Mouse (Mus musculus) layer of hippocampus, adult 9-11 months (tissue): Measurements from ENCODE around the gene Palm2.
"Not testable (repeated sequence)": the region's sequence is repeated elsewhere in the genome, so short reads cannot be mapped to it uniquely, and the experiment has no call there.

Experiments
- DNase-seq: peaks from one replicate; pipeline ENCODE4 v3.0.0; 2022

Palm2 gene

DNA sequence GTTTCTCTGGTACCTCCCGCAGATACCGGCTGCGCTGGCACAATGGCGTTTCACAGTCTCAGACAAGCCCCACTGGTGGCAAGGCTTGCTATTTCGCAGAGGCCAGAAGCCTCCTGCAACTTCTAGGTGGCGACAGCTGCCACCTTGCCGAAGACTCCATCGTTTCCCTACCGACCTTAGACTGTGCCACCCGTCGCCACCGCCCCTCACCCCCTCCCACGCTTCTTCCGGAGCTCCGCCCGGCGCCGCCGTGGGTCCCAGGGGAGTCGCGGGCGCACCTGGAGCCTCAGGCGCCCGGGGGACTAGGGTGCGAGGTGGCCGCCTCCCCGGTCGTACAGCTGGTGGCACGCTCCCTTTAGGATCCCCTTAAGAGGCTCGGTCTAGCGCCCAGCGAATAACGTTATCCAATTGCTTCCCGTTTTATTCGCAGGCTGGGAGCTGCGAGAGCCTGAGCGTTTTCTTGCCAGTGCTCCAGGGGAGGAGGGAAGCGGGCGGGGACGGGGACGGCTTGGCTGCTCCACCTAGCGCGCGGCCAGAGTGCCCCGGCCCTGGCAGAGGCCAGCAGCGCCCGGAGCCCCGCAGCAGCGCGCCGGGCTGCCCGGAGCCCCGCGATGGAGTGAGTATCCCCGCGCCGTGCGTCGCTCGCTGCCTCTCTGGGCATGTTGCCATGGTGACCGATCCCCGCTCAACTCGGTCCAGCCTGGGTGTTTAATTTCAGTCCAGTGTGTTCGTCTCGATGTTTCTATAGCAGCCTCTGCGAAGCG, at the start of gene Palm2:
Gene Palm2, plus strand, starts transcription at position 307 of the 764 bp plus-strand sequence.
- DNase-seq = peak; percentile 76

DNA sequence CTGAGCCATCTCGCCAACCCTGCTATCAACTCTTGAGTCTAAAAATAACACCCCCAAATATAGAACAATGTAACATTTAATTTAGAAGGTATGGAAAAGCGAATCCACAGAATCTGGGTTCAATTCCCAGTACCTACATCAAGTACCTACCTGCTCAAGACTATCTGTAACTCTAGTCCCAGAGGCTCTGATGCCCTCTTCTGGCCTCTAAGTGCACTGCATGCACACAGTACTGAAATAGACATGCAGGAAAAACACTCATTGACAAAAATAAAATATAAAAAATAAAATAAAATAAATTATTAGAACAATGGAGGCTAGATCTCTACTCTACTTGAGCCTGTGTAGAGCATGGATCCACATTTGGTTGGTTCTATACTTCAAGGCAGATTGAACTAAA, 49.7 kb upstream of the Palm2 start:
- DNase-seq = no peak

DNA sequence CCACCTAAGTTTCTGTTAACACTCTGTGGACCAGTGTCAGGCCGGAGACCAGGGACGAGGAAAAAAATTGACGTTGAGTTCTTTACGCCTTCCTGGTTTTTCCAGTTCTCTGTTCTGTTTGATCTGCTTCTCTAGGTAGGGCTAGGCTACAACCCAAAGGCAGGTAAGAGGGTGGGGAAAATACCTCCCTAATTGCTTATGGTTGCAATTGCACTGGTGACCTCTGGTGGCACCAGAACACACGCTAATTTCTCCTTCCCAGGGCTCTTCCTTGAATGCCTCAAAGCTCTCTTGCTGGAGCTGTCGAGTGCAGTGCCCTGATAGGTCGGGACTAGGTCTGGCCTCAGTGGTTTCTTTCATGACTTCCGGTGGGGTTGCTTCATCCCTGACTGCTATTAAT, 42.9 kb upstream of the Palm2 start:
- DNase-seq = no peak

DNA sequence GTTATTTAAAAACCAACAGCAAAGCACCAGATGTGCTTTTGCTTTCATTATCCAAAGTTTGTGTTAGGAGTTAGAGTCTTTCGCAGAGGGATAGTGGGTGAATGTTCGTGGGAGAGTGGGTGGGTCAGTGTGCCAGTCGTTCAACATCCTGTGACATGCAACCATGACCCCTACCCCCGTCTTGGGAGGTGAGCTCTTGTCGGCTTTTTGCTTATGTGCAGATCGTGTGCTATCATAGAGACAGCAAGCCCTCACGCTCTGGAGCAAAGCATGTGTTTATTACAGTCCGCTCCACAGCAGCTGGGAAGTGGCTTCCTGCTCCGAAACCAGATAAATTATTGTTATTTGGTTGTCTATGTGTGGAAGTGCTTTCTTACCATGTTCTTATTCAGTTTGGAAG, 37.6 kb upstream of the Palm2 start:
- DNase-seq = no peak

DNA sequence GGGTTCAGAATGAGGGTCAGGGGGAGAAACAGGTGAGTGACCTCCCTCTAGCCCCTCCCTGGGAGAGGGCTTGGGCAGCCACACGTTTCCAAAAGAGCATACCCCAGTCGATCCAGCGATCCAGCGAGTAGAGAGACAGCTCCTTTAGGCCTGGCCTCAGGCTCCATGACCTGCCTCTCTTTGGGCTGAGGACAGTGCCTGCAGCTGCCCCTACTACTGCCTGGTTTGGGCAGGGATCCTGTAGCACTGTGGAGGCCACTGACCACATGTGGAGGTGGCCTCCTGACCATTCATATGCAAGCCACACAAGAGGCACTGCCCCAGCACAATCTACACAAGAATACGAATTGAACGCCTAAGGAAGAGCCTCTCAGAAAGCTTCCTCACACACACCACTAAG, 21.7 kb upstream of the Palm2 start:
- DNase-seq = not testable (repeated sequence)

DNA sequence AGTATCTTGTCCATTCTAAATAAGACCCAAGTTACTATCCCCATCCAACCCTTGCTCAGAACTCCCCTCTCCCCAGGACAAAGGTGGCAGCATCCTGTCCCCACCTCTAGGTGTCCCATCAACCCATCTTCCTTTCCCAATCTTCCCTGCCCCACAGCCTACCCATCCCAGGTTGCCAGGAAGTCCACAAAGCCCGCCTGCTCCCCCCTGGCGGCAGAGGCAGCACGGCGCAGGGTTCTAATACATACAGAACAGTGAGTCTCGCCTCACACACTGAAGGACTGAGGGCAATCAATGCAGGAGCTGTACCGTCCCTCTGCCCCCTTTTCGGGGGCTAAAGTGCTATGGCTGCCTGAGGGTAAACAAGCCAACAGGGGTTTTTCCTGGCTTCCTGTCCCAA, 21.0 kb upstream of the Palm2 start:
- DNase-seq = no peak

DNA sequence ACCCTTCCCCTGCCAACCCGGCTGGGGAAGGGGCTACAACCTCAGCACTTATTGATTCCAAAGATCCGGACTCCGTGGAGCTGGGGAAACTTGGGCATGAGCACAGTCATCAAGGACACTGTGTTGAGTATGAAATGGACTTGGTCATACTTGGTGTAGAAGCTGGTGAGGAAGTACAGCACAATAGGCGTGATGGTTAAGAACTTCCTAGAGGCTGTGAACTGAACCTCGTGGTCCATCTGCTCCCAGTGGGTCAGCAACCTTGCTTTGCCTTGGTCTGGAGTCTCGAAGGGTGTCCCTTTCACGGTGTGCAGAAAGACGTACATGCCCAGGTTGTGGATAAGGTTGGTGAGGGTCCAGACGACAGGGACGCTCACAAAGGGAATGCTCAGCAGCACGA, 20.4 kb upstream of the Palm2 start:
- not testable (repeated sequence) for DNase-seq

DNA sequence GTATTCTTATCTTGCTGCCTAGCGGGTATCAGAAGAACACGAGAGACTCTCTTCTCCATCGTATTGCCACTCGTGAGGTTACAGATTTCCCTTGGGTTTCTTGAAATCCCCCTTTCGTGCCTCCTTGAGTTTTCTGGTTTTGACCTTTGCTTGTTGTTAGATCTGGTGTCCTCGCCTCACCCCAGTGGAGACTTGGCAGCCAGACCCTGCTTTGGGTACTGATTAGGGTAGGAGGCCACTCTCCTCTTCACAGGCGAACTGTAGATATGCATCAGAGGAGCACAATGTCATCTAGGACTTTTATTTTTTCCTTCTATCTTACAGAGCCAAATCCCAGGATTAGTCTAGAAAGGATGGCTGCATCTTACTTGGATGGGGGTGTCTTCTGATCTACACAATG, 10.0 kb upstream of the Palm2 start:
- DNase-seq = no peak

DNA sequence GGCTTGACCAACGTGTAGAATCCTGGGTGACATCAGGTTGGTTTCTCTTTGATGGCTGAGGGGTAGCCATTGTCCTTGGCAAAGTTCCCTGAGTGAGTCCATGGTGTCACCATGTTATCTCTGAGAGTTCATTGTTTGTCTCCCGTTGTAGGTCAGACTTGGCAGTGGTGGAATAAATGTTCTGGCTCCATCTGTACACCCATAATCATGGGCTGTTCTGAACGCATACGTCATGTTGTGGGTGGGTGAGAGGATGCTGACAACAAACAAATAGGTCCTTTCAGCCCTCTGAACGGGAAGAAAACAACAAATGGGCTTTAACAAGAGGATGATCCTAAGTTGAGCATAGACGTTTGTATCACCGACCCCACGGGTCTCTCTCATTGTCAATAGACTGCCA, 5.7 kb upstream of the Palm2 start:
- peak; percentile 89 for DNase-seq

DNA sequence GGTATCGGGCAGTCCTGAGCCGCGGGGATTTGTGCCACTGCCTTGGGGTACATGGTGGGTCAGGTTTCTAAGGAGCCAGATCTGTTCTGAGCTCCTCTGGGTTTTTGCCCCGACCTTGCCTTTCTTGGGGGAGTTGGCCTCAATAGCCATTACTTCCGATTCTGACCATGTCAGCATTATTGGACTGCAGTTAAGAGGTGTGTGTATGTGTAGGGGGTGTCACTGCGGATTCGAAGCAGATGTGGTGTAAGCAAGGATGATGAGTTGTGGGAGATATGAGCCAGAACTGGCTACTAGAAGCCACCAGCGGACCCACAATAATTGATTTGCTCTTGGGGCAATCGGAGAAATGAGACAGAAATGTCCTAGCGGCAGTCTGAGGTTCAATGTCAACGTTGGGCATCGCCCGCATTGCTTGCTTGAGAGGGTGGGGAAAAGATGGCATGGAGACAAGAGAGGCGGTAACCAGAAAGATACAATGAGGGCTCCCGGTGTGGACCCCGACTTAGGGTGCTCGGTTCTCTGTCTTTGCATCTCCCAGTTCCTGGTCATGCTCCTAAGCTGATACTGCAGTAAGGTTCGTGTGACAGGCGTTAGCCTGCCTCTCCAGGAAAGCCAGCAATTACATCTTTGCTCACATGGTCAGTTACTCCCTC, 786 bp downstream of the Palm2 start:
- DNase-seq = no peak

DNA sequence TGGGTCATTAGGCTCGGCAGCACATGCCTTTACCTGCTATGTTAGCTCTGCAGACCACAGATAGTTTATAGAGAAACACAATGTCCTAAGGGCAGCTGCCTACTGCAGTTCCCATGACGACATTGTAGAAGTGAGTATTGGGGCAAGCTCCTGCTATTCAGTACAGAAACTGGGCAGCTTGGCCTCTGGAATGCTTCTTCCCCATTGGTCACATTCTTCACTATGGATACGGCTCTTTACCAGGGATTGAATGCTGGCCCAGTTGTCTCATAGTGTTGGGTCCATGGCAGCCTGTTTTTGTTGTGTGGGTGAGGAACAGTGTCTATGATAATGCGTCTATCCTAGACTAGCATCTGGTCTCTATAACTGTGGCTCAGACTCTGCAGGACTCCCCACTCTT, 2.2 kb downstream of the Palm2 start:
- DNase-seq = peak; percentile 65

DNA sequence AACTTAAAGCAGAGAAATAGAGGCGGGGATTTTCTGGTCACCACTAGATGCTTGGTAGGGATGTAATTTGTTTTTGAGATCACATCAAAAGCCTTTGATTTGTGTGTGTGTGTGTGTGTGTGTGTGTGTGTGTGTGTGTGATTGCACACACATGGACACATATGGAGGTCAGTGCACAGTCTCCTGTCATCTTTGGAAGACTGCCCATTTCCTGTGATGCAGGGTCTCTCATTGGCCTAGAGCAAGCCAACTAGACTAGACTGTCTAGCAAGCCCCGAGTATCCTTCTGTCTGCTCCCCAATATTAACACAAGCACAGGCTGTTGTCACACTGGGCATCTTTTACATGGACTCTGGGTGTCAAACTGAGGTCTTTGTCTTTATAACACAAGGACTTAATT, 12.0 kb downstream of the Palm2 start:
- no peak for DNase-seq

DNA sequence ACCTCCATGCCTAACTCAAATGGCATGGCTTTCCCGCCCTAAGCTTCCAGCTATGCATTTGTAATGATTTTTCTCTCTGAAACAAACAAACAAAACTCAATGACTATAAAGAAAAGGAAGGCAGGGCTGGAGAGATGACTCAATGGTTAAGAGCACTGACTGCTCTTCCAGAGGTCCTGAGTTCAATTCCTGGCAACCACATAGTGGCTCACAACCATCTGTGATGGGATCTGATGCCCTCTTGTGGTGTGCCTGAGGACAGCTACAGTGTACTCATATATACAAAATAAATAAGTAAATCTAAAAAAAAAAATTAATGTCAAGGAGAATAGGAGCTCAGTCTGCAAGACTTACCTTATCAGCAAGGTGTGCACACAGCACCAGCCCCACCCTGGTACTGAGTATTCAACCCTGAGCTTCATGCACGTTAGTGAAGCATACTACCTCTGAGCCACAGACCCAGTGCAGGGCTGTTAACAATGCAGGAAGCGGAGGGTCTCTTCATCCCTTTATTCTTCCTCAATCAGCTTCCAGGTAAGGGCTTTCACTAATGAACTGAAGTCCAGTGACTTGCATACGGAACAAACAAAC, 12.9 kb downstream of the Palm2 start:
- DNase-seq = no peak

DNA sequence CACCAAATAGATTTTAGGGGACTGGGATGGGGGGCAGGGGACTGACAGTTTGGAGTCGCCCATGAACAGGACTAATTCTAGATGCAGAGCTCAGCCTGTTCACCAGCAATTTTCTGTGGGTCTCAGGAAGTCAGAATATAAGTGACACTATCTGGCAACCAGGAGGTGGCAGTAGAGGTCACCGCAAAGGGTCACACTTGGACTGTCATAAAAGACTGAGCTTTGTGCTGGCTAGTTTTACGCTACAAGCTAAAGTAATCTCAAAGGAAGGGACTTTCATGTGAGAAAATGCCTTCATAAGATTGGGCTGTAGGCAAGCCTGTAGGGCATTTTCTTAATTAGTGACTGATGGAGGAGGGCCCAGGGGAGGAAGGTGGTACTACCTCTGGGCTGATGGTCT, 17.8 kb downstream of the Palm2 start:
- no peak for DNase-seq

DNA sequence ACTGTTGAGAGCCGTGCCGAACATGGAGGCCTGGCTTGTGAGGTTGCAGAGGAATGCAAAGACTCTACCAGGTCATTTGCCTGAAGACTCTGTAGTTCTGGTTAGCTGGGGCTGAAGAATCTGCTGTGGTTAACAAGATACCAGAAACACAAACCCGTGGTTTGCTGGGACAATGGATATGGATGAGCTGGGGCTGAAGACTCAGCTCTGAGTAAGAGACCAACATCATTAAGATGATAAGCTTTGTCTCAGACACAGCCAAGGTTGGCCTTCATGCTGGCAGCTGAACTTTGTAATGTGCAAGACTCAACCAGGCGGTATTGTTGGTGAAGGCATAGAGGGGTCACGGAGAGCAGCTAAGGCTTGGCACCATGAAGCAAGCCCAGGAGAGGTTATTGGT, 18.6 kb downstream of the Palm2 start:
- DNase-seq = no peak

DNA sequence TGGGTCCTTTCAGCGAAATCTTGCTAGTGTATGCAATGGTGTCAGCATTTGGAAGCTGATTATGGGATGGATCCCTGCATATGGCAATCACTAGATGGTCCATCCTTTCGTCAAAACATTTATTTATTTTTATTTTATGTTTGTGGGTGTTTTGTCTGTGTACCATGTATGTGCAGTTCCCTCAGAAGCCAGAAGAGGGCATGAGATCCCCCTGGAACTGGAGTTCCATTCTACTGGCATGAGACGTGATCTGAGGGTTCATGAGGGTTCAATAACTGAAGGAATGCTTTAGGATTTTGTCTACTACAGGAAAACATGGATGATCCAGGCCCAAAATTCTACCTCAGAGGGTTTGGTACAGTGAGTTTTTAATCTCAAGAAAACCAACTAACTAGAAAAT, 28.3 kb downstream of the Palm2 start:
- DNase-seq = no peak

DNA sequence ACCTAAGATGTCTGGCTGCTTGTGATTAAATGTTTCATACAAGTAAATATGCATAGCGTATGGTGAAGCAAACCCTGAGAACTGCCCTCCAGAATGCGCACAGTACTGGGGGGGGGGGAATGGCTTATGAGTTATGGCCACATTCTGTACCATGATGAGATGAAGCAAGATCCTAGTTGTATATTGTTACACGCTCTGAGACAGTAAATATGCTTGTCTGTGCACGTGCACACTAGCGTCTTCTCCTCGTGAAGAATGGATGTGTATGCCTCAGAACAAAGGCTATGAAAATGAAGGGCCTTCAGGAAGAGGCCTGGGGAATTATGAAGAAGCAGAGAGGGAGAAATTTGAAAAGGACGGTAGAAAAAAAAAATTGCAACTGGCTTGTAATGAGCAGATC, 48.4 kb downstream of the Palm2 start:
- DNase-seq = no peak

DNA sequence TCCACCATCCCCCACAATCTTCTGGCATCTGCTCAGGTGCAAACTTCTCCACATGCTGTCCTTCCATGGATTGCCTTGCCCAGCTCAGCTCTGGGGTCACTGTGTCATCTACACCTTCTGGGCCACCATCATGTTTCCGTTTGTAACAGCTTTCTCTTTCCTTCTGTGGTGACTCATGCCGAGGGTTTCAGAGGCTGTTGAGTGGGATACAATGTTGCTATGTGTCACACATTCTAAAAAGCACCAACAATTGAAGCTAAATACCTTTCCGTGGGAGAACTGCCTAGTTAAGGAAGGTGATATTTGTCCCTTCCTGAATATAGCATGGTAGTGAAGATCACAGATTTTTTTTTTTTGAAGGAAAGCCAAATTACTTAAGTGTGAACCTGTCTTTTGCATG, 52.3 kb downstream of the Palm2 start:
- DNase-seq = no peak

DNA sequence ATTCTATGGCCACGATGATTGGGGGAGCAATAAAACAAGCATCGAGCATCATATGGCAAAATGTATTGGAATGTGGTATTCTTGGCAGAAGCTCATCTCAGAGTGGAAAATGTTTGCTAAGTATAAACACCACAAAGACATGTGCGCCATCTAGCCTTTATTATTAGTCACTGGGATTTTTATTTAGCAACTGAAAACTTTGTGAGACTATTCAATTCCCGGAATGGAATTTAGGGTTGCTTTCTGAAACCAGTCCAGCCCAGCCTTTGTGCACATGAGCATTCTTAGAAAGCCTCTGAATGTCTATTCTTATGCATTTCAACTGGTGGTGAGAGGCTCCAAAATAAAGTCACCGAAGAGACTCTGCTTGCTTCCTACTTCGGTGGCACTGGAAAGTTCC, 55.8 kb downstream of the Palm2 start:
- no peak for DNase-seq

DNA sequence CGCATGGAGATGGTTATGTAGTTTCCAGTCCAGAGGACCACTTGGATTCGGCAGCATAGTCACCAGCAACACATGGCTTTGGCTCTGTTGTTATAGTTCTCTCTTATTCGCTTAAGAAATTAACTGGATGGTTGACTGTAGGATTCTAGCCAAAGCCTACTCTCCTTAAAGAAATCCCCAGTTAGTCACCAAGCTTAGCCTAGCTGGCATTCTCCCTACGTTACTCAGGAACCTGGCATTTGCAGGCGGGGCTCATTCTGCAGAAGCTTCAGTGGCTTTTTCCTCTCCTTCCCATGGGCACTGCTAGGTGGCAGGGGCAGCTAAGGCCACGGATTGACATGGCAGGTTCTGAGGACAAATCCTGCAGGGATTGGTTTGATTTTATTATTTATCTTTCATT, 70.7 kb downstream of the Palm2 start:
- no peak for DNase-seq

DNA sequence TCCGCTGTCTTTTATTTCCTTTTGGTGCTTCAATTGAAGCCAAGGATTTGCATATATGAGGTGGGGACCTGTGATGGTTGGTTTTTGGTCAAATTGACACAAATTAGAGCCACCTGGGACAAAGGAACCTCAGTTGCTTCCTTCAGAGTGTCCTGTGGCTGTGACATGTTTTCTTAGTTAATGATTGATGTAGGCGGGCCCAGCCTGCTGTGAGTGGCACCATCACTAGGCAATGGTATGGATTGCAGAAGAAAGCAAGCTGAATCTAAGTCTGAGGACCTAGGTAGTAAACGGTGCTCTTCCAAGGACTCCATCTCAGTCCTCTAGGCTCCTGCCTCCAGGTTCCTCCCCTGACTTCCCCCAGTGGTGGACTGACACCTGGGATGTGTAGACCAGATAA, 76.5 kb downstream of the Palm2 start:
- DNase-seq = no peak

DNA sequence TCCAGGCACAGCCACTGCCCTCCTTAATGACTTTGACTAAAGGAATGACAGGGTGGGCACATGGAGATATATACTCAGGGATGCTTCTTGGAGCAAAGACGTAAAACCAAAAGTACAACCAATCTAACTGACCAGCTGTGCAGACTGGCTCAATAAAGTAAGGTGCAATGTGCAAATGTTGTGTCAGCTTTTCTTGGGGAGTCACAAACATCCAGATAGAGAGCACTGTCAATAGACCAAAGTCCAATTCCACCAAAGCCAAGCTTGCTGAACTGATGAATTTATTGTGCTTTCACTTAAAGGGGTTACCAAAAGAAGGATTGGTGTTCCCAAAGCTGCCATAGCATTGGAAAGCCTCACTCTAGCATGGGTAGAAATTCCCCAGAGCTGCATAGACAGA, 77.7 kb downstream of the Palm2 start:
- DNase-seq = no peak

DNA sequence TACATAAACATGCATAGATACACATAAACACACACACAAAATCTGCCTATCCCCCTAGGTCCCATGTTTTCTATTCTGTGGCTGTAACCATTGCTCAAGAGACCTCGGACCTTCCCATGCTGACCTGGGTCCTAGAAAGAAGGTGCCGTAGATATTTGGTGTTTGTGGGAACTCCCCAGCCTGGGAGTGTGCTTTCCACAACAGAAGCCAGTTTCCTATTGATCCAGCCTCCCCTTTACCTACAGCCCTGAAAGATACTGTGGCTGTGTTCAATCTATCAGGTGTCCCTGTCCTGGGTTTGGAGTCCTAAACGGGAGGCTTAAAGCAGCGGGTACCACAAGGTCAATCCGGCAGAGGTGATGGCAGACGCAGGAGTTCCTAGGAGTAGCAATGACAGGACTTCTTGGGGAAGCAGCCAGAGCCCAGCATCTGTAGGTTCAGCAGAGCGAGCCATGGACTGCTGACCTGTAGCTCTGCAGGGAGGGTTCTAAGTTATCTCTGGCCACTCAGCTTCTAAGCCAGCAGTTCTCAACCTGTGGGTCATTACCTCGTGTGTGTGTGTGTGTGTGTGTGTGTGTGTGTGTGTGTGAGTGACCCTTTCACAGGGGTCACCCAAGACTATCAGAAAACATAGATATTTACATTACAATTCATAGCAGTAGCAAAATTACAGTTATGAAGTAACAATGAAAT, 79.3 kb downstream of the Palm2 start:
- DNase-seq = no peak
